Mouse (Mus musculus) megakaryocyte progenitor cell, adult 5-6 weeks (primary cell): ENCODE measurements around the gene Rag1. TPM values are rescaled to one million over a fixed set of nuclear protein-coding genes. Genes with fewer than 3 reads are reported as not detected.

ENCODE experiments used
- ATAC-seq: replicated peaks from 2 replicates; pipeline ENCODE4 v1.8.0; 2016; ENCODE audit warnings: mild to moderate bottlenecking, moderate TSS enrichment, inconsistent platforms; ENCODE audit not compliant: poor library complexity
- total RNA-seq, 2 experiments: library from RNA; stranded (forward) in 1 of 2; stranded (reverse) in 1 of 2; fragments of 157-497, 149-512 nt in 1 of 2; fragments of 200-1000 nt in 1 of 2; gene quantifications; 2 replicates each; pipeline versions ENCODE4 v1.2.3 to v1.2.4; 2015 to 2017

The Rag1 gene
- total RNA-seq (2015) (0.02 and 0.07 TPM in 2 replicates), total RNA-seq (2017) (0.07 TPM in 1 of 2 replicates, not detected in the other)

DNA sequence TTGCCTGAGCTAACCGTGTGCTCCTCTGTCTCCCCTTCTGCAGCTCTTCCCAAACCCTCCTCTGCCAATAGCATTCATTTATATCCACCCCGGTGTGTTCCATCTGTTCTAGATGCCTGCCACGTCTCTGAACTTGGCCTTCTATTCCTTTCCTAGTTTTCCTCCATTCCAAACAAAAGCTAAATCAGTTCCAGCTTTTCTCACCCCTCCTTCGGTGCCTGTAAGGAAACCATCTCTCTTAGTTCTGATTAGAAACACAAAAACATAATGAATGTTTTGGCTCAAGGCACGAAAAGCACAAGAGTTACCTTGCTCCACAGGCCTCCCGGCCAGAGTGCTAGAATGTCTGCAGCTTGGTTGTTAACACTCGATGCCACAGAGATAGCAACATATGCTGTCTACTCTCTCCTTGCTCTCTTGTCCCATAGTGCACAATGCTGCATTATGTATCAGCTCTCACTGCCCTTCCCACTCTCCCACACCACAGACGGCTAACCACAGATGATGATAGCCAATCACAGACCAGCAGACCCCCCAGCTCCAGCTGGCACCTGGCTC lies at the start of gene Rag1, which contains the start of gene B230118H07Rik:
Gene Rag1 (minus strand): TSS at position 388 of the 558 bp plus-strand sequence.
Gene B230118H07Rik (minus strand): TSS at position 419 of the 558 bp plus-strand sequence.
- peak; percentile 57 for ATAC-seq

DNA sequence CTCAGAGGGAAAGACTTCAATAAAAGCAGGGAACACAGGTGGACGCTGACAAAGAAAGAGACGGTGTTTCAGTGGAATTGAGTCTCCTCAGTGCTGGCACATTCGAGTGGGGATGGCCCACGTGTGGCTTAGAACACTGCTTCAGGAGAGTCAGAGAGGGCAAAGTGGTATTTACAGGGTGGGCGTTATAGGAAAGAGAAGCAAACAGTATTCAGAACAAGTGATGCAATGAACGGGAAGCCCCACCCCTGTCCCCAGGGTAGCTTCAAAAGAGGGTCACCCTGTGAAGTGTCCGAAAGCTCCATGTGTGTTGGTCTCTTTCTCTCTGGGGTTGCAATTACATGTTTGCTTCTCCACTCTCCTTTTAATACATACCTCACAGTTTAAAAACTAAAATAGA lies 46.3 kb upstream of the Rag1 start:
- no peak for ATAC-seq

DNA sequence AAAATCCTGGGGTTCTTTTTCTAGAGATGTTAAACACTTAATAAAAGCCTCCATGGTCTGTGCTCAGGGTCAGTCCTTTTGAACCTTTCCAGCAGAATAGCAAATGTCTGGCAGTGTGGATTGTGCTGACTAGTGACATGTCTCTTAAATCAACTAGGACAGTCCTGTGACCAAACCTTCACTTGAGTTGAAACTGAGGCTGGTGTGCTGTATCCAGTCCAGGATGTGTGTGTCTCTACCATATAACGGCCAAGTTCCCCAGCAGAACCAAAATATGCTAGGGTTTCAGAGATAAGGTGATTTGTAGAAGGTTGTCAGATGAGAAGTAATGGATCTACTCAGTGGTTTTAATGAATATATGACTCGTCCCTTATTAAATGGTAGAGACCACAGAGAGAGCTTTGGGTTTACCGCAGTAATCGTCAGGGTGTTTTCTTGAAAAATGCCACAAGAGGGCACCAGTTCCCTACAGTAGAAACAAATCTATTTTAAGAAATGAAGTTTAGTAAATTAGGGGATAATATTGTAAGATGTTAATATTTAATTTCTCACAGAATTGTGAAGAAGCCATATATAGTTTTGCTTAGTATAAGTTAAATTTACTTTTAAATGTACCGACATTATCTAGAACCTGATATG lies 44.4 kb upstream of the Rag1 start:
- ATAC-seq, result peak; percentile 66

DNA sequence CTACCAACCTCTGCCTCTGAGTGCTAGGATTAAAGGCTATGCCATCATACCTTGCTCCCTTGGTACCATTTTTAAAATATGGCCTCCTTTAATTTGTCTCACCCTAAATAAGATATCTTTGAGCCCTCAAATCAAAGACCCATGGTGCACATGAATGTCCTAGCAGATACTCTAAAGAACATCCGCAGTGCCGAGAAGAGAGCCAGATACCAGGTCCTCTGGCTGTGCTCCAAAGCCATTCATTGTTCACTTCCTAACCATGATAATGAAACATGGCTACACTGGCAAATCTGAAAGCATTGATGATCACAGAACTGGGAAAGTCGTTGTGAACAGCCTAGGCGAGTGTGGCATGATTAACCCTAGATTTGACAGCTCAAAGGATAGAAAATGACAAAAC lies 43.7 kb upstream of the Rag1 start:
- no peak for ATAC-seq

DNA sequence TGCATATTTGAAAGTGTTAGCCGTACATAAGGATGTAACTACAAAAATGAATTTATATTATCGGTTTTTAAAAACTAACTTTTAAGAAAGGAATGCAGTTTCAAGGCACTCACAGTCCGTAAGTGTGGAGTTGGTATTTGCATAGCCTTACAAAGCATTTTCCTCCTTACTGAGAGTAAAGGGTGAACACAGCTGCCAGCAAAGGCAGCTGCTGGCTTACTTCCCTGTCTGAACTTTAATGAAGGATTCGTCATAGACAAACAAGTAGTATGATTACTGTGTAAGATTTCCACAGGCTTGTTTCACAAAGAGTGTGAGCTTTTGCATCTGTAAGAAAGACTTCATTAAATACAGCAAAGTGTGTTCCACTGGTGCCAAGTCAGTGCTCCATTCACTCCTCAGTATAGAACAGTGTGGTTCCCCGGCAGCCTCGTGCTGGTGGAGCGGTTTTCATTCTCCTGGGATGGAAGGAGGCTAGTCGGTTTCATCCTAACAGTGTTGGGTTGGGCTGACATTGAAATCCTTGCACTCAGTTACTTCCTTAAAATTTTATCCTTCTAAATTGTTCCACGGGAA lies 41.0 kb upstream of the Rag1 start:
- no peak for ATAC-seq

DNA sequence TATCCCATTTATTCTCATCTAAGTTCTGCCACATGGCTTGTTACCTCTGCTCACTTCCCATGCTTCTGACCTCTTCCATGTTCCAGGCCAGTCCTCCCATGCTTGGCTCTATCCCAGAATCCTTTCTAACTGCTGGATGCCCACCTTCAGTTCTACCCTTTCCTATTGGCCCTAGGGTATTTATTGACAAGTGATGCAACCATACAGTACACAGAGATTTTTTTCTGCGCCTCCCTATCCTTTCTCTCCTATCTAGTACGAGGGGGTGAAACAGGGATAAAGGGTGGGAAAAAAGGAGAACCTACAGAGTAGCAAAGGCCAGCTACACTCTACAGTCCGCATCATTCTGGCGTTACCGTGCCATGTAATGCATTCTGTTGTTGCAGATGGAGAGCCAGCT lies 38.7 kb upstream of the Rag1 start:
- no peak for ATAC-seq

DNA sequence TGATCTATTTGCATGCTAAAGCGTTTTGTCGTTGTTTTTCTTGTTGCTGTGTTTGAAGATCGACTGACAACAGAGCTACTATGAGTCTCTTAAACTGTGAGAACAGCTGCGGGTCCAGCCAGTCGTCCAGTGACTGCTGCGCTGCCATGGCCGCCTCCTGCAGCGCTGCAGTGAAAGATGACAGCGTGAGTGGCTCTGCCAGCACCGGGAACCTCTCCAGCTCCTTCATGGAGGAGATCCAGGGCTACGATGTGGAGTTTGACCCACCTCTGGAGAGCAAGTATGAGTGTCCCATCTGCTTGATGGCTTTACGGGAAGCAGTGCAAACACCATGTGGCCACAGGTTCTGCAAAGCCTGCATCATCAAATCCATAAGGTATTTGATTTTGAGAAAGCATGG lies 35.1 kb upstream of the Rag1 start:
- no peak for ATAC-seq

DNA sequence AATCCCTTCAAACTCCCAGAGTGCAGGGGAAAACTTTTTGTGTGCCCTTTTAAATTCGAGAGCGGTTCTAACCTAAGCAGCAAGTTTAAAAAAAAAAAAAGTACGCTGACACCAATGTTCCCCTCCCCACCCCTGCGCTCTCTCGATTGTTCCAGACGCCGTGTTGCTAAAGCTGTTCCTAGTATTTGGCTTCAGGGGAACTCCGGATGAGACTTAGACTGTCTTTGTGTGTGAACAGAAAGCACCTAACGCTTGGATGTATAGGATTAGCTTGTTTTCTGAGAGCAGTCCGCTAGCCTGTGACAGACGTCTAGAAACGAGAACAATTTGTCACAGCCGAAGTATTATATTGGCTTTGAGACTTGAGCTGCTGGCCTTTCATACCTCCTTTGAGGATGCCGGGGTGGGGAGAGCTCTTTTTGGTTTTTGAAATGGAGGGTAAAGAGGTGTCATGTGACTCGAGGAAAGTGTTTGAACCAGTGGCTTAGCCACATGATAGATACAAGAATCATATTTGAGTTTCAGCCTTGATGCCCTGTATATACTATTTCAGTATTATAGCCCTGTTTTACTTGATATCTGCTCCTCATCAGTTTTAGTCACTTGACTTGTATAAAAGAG lies 30.0 kb upstream of the Rag1 start:
- no peak for ATAC-seq

DNA sequence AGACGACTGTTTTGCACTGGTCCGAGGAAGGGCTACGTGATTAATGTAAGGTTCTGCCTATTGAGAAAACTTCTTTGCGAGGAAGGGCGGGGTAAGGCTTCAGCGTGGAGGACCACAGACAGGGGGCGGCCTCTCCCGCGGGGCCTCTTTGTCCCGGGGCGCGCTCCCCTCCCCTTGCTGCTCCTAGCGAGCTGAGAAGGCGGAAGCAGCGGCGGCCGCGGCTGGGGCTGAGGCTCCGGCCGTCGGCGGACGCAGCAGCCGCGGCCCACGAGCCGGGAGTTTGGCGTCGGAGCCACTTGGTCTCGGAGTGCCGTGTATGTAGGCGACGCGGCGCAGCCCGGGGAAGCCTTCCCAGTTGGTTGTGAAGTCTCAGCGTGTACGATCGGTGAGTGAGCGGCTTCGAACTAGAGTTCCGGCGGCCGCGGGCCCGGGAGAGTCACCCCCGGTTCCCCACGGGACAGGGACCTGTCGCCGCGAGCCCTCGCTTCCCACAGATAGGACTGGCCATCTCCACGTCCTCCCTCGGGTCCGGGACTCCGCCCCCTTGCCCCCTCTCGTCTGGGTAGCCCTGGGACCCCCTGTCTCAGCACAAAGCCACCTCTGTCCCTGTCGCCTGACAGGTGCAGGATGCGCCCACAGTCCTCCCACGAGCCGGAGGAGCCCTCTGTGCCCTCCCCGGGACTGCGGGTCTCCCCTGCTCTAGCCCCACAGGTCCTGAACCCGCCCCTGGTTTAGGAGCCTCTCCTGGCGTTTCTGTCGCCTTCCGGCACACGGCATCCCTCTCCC lies 29.1 kb upstream of the Rag1 start, which contains the start of gene Traf6:
Gene Traf6 (plus strand): TSS at position 194 of the 786 bp plus-strand sequence.
- ATAC-seq, result peak; percentile 98

DNA sequence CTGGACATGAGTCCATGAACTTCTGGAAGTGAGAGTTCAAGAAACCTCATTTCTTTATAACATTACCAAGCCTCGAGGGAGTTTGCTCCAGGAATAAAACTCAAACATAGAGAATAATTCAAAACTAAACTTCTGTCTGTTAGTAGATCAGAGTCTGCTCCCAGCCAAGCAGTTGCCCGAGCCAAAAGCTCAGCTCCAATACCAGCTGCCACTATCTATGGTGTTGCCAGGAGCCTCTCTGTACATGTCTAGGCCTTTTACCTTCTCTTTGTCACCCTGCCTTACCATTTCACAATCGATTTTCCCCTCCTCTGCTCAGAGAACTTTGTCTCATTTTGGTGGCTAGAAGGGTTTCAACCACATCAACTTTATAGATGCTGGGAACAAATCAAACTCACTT lies 24.2 kb upstream of the Rag1 start:
- ATAC-seq, result no peak

DNA sequence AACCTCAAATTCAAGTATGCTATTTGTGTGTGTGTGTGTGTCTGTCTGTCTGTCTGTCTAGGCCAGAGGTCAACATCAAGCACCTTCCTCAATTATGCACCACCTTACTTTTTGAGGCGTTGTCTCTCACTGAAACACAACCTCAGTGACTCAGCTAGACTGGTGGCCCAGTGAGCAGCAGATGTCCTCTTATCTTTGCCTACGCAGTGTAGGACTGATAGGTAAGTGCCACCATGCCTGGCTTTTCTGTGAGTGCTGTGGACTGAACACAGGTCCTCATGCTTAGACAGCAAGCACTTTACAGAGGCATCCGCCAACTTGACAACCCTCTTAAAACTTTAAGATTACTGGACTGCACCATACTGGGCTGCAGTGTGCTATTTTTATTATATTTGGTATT lies 19.4 kb upstream of the Rag1 start:
- no peak for ATAC-seq

DNA sequence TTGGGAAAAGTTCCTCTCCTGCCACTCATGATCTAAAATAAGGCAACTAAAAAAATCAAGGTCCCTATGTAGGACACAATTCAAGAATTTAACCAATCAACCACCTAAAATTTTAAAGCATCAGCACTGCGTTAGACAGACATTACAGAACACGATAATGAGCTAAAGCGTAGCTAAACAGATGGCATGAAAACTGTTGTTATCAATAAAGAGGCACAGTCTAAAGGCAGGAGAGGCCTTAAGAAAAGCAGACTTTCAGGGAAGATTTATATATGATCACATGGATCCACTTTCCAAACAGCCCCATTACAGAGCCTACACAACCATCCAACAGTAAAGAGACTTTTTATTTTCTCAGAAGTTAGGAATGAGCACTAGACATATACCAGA lies 16.4 kb upstream of the Rag1 start:
- no peak for ATAC-seq

DNA sequence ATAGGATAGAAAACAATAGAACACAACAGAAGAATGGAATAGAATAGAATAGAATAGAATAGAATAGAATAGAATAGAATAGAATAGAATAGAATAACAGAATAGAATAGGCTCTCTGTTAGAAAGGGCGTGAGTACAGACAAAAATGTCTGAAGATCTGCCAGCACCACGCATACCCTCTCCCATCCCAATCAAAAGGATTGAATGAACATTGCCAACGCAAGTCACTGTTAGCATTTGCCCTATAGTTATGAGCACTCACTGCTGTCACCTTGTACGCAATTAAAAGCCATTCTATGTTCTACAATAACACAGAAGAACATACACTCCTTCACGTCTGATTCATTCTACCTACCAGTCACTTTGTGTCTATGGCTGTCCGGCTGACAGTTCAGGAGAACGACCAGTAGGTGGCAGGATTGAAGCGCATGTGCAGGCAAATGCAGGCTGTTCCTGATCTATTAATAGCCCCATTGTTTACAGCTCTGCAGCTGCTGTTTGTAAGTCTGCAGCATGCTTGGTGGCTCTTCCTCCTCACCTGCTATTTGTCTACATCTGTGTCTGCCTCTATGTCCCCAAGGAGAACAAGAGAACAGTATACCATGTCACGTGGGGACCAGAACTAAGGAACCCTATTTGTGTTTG lies 15.9 kb upstream of the Rag1 start:
- peak; percentile 100 for ATAC-seq

DNA sequence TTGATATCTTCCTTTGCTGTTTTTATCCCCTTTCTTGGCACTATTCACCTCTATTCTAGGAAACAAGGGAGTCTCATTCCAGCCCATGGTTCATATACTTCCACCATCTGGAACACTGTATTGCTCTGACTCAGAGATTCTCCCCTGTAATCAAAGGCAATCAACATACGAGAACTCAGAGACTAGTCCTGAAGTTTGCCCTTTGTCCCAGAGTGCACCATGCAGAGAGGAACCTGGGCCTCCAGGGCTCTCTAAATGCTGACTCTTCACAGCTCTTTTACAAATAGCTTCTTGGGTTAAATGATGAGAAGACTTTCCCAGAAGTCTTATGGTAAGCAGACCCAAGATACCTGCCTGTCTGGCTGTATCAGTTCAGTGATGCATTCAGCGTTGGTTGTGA lies 11.2 kb upstream of the Rag1 start:
- ATAC-seq, result no peak

DNA sequence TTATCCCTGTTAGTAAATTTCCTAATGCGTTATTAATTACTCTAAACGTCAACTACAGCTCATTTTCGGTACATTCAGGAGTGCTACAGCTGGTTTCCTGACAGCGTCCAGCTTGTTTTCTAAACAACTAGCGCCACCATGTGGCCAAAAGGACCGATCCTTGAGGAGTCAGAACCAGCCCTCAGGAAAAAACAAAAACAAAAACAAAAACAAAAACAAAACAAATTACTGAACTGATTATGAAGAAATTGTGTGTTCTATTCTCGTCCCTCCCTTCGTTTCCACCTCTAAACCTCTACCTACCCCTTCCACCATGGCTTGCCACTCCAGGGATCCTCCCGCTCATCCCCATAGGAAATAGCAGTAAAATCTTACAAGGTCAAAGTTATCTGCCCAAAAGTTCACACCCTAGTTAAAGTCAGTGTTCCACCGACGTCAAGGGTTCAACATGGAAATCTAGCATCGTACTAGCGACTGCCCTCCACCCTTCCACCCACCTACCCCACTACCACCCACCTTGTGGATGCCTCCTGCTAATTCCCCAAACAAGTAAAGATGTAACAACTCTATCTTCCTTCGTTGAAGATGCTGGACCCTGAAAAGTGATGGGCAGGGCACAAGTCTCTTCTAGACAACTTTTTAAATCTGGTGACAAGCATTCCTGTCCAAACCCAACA lies 3.8 kb upstream of the Rag1 start:
- peak; percentile 71 for ATAC-seq

DNA sequence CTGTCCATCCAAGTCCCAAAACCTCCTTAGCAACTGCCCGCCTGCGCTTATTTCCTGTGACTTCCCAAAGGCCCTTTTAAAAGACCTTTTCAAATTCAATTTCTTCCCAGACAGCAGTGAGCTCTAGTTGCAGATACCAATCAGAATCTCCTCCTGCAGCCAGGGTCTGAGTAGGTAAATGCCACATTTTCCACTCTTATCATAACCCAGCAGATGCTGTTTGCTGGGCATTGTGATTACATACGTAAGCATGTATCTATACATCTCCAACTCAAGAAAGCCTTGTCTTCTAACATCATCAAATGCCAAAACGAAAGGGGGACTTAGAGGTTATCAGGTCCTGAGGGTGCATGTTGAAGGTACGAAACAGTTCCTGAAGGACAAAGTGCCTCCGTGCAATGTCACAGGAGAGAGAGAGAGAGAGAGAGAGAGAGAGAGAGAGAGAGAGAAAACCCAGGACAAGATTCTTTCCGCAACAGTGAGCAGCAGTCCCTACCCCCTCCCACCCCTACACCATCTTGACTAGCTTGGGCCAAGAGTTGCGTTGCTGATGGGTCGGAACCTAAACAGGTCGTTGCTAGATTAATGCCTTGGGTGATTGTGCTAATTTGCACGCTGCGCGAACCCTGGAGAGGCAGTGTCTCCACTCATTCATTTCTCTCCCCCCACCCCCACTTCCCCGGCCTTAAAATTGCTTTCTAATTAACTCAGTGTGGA lies 3.1 kb upstream of the Rag1 start:
- peak; percentile 52 for ATAC-seq

DNA sequence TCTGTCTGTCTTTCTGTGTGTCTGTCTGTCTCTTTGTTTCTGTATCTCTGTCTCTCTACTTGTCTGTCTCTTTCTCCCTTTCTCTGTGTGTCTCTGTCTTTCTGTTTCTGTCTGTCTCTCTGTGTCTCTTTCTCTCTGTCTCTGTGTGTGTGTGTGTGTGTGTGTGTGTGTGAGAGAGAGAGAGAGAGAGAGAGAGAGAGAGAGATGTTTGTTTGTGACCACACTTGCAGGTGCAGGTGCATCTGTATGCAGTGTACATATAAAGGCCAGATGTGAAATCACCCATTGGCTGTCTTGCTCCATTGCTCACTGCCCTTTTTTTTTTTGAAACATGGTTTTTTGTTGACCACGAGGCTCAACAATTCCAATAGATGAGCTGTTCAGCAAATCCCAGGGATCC lies 1.1 kb upstream of the Rag1 start:
- no peak for ATAC-seq

DNA sequence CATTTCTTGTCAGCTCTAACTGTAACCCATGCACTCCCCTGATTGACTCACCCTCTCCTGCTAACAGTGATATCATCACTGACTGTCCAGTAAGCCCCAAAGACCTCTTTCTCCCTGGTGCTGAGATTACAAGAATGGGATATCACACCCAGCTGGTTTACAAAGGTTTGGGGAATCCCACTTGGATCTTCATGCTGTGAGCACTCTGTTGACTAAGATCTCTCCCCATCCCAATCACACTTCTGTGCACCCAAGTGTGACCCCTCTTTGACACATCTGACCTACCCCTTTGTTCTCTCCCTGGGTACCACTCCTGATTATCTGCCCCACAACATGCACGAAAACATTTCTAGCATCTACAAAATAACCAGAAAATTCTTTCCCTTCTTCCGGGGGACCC lies 940 bp downstream of the Rag1 start:
- no peak for ATAC-seq

DNA sequence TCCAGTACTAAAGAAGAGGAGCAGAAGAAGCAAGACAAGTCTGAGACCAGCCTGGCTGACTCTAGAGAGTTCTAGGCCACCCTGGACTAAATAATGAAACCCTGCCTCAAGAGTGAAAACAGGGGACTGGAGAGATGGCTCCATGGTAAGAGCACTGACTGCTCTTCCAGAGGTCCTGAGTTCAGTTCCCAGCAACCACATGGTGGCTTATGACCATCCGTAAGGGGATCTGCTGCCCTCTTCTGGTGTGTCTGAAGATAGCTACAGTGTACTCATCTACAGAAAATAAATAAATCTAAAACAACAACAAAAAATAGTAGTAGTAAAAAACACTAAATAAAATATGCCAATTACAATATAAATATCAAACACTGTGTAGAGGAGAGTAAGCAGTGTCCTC lies 3.5 kb downstream of the Rag1 start:
- ATAC-seq, result no peak
